Mouse (Mus musculus) bone marrow macrophage, adult 2 months (primary cell): ENCODE data around the gene Smndc1.

Experiments
- CTCF ChIP-seq: IDR thresholded peaks from 2 replicates; pipeline ENCODE4 v1.5.1; 2012; ENCODE audit warnings: low read depth, mild to moderate bottlenecking, low read length, moderate library complexity
- POLR2A ChIP-seq: IDR thresholded peaks from 2 replicates; pipeline ENCODE4 v1.6.1; 2012; ENCODE audit warnings: mild to moderate bottlenecking, low read depth, low read length, borderline replicate concordance

DNA sequence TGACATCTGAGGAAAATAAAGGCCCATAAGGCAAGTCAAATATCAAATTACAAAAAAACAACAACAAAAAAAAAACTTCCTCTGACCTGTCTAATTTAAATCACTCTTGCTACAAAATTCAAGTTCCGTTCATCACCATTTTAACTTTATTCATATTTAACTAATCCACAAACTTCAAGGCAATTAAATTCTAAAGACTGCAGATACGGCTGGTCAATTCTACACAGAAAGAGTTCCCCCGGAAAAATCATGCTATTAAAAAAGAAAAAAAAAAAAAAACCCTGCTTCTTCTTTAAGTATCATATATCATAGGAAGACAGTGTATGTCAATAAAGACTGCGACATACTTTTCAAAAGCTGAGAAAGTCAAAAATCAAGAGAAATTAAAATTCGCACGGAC lies 961 bp downstream of the Smndc1 start:
- no peak for TF ChIP-seq CTCF
- TF ChIP-seq POLR2A, result no peak
